Mouse (Mus musculus) A20 (cell line): ENCODE results near the gene Pold3.

Experiments
- DNase-seq: peaks from one replicate; pipeline ENCODE4 v3.0.0-alpha.2; 2011; ENCODE audit warnings: low read depth, low spot score

Pold3 gene

DNA sequence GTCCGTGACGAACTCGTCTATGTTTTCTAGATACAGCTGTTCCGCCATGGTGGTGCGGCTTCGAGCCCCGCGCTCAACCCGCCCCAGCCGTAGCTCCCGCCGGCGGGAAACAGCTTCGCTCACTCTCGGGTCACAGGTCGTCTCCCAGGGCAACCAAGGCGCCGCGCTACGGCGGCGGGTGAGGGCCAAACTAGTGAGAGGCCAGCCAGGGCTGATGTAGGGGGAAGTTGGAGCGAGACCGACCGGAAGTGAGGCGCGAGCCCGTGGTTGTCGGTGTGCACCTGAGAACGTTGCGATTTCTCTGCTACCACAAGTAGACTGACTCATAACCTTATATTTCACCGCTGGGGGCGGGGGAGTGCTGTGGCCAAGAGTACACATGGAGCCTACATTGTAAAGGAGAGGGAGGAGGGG lies at the start of gene Pold3:
TSS of gene Pold3 (minus strand) at position 190 of the 414 bp plus-strand sequence.
- peak; percentile 99 for DNase-seq

DNA sequence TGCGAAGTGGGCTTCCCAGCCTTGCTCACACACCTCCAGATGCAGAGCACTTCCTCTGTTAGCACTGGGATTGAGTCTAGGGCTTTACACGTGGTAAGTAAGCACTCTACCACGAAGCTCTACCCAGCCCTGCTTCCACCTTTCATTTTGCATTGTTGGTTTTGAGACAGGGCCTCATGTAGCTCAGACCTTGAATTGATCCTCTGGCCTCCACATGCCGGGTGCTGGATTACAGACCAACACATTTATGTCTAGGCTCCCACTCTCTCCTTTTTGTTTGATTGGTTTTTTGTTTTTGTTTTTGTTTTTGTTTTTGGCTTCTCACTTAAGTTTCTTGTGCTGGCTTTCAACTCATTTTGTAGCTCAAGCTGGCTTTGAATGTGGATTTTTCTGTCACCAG lies 49.4 kb upstream of the Pold3 start:
- no peak for DNase-seq

DNA sequence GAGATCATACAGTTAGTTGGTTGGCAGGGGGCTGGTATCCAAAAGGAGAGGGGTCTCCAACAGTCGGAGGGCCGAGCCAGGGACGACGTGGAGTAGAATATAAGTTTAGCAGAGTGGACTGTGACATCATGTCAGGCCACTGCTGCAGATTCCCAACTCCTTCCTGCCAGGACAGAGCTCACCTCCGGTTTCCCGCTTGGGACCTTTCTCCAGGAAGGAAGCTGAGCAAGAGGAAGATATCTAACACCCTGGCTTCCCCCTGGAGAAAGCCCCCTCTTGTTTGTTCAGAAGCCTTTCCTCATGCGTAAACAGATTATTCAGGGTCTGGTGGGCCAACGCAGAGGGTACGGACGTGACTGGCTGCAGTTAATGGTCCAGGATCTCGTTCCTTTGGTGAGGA lies 47.3 kb upstream of the Pold3 start:
- DNase-seq: no peak

DNA sequence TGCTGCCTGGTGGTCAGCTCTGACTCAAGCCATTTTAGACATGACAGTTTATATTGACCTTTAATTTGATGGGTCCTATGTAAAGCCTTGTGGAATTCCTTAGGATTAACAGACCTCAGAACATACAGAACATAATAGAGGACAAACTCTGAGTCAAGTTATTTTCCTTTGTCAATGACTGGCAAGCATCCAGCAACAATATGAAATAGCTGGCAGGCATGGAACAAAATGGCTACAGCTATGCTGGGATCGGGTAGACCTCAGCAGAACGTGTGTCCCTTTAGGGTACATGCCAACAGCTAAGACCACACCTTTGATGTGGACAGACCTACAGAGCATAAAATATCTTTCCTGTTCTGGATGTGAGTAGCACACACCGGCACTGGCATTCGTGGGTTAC lies 42.1 kb upstream of the Pold3 start:
- DNase-seq: no peak

DNA sequence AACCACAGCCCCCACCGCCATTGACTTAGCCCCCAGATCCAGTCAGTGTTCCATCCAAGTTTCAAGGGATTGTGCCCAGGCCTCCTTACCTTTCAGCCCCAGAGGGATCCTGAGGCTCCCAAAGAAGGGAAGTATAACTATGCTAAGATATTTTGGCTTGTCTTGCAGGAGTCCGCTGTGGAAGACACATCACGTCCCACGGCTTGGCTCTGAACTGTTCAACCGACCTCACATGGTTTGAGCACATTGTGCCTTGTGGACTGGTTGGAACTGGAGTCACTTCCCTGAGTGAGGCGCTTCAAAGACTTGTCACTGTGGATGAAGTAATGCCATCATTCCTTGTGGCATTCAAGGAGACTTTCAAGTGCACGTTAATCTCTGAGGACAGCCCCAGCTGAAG lies 38.6 kb upstream of the Pold3 start:
- no peak for DNase-seq

DNA sequence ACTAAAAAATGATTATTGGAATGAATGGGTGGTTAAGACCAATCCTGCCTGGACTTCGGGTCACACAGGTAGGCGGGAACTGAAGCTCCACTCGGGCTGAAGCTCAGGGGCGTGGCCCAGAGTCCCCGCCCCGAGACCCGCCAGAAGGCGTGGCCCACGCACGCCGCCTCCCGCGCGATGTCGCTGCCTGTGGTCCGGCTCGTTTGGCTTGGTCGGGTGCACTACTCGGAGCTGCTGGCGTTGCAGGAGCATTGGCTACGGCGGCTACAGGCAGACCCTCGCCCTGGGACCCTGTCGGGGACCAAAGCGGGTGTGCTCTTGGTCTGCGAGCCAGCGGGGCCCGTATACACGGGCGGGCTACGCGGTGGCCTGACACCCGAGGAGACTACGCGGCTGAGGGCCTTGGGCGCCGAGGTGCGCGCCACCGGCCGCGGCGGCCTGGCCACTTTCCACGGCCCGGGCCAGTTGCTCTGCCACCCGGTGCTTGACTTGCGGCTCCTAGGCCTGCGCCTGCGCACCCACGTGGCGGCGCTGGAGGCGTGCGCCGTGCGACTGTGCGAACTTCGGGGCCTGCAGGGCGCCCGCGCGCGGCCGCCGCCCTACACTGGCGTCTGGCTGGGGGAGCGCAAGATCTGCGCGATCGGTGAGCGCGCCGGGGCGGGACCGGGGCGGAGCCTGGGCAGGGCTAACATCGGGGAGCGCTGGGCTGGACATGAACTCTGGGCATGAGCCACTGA lies 37.9 kb upstream of the Pold3 start, which contains the start of gene Lipt2:
TSS of gene Lipt2 (plus strand) at position 173 of the 737 bp plus-strand sequence.
- peak; percentile 93 for DNase-seq

DNA sequence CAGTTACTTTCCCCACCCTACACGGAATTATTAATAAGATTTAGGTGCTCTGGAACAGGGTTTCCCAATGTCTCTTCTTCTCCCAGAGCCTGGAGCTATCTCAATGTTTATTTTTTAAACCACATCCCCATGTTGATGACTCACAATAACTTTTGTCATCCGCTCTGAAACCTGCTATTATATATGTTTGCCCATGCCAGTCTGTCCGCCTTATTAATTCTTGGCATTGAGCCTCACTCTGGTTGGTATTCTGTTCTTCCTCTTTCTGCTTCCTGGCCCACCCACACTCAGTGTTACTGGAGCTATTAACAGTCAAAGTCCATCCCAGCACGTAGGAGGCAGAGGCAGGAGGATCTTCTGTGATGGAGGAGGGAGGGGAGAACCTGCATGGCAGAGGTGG lies 36.3 kb upstream of the Pold3 start:
- DNase-seq: no peak

DNA sequence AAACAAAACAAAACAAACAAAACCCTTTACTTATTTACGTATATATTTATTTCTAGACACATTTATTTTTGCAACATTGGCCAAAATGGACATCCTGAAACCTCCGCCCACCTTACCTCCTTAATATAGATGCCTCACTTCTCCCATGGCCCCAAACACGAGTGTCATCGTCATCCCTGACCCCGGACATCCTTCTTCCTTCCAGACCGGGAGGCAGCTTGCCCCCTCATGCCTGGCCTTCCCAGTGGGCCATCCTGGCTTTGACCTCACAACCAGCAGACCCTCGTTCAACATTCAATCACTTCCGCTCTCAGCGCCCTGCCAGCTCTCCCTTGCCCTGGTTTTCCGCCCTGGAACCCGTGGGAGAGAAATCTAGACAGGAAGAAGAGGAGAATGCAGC lies 29.3 kb upstream of the Pold3 start:
- DNase-seq: no peak

DNA sequence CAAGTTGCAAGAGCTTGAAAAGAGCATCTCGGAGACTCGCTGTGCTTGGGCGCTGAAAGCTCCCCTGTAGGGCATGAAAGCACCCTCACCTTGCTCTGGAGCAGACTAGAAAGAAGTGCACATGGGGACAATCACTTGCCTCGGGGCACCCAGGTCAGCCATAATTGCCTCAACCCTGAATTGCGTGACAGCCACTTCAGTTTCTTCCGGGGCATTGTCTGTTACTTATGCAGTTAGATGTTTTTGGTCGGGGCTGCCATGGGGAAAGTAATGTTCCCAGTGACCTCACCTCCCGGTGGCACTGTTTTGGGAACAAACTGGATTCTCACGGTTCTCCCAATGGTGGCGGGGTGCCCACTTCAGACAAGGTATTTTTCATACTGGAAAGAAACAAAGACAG lies 28.7 kb upstream of the Pold3 start:
- DNase-seq: no peak

DNA sequence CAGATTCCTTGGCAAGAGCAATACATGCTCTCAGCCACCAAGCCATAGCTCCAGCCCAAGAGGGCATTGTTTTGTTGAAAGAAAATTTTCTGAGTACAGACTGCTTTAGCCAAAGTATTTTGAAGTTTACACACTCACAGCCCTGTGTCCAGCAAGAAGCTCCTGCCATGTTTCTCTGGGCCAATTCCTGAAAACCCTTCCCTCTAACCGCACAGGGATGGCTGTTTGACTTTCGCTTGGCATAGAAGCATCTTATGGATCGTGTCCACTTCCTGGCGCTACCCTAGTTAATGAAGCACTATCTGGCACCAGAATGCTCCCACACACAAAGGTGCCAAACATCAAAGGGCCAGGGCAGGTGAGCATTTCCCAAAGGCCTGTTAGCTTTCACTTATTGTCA lies 27.2 kb upstream of the Pold3 start:
- no peak for DNase-seq

DNA sequence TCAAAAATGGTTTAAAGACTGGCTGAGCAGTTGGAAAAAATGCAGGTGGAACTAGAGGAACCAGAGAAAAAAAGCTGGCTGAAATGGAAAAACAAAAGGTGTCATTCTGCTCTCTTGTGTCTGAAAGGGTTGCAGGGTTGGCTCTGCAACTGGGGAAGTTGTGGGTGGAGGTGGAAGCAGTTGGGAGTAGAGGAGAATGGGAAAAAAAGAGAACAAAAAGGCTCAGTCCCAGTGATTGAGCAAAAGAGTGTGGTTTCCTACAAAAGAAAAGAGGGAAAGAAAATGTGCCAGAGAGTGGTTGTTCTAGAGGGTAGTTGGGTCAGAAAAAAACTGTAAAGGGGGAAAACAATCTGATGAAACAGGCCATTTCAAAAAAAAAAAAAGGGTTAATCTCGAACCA lies 19.2 kb upstream of the Pold3 start:
- DNase-seq: no peak

DNA sequence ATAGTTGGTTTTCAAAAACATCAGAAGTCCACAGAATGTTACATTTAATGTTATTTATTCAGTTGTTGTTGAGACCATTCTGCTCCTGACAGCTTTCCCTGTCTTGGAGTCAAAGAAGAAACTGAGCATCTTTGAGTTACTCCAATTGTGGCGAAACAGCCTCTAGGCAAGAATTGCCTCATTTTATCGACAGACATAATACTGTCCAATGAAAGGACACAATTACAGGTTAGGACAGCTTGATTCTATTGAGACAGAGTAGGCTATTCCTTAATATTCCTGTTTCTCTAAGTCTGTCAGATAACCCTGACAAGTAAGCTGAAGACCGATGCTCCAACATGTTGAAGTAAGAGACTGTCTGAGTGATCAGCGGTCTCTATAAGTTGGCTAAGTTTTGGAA lies 16.7 kb upstream of the Pold3 start:
- no peak for DNase-seq

DNA sequence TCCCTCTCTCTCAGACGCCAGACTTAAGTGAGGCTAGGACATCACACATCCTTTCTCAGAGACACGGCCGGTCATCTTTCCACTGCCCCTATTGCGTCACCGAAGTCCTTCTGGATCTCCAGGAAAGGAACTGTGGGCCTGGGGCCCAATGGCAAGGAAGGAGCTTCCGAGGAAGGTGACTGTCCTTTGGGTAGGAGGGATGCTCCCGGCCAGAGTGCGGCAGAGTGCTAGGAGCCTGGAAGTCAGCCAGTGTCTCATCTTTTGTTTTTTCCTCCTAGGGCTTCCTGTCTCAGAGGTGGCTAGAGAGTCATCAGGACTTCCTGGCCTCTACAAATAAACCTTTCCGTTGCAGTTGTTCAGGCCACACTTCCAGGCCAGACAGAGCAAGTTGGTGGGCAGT lies 15.7 kb upstream of the Pold3 start:
- DNase-seq: no peak

DNA sequence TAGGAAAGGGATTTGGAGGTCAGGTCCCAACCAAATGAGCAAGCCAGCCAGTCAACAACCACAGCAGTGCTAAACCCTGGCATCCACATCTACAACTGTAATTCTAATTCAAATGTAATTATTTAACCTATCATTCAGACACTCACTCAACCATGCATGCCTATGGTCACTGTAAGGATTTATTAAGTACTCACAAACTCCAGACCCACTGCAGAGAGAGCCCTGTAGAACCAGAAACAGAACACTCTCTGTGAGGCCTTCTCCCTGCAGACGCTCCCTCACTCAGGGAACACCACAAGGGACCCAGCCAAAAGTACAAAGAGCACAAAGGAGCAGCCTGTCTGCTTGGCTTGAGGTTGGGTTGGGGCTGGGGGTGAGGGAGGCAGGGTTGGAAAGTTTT lies 11.0 kb upstream of the Pold3 start:
- no peak for DNase-seq

DNA sequence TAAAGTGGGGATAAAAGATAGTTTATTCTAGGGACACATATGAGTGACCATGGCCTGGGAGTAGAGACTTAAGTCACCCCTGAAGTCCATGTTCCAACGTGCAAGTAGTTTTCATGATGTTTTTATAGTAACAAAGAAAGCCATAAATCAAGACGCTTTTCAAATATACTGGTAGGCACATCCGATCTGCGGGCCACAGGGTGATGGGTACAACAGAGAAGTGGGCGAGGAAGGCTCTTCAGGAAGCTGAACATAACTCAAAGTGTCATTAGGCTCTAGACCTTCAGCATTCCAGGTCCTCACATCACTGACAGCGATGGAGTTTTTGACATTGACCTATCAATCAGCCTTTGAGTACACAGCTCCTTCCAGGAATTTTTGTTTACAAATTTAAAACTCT lies 9.2 kb upstream of the Pold3 start:
- no peak for DNase-seq

DNA sequence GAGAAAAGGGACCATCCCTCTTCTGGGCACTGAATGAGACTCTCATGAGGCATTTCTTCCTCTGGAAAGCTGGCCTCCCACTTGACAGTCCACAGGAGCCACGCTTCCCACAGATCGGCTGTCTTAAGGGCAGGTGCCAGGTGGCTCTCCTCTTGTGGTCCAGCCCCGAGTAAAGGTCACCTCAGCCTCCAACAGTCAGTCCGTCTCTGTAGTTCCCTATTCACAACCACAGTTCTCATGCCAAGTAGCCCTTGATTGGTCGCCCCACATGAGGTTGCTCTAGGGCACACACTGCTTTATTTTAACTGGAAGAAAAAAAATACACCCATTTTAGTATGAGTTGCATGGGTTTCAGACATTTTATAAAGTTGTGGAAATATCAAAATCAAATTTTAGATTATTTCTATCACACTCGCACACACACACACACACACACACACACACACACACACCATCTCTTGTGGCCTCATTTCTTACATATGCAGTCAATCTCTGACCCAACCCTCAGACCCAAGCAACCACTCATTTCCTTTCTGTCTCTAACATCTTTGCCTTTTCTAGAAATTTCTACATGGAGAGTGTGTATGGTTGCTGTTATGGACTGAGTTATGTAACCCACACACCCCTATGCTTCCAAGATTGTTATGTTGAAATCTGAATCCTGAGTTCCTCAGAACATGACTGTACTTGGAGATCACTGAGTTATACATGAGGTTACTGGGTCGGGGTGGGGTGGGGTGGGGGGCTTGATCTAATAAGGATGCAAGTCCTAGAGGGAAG lies 7.1 kb upstream of the Pold3 start:
- no peak for DNase-seq

DNA sequence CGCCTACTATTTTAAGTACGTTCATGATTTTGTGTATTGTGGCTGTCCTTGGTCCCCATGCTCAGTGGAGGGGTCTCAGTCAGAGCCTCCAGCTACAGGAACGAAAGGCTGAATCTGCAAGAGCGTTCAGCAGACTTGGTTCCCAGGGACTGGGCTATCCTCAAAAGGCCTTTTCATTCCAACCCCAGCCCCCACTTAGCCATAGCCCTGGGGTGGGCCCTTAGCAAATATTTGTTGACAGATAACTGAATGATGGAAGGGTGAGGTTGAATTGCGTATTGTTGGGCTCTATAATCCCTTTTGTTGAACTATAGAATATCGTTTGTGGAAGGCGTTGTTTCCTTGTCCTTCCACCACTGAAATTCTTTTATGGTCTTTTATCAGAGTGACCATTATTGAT lies 5.1 kb upstream of the Pold3 start:
- no peak for DNase-seq

DNA sequence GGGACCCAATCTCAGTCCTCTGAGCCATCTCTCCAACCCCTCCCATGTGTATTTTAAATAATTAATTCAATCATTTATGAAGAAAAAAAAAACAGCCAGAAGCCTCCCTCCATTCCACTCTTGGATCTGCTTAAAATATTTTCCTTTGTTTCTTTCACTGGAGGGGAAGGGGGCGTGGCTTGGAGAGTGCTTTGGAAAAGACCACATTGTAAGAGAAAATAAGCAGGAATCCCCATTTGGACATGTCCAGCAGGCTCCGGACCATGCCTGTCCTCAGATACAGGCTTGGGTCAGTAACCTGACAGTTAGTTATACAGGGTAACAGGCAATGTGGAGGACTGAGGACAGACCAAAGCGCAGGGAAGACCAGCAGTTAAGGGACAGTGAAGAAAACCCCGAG lies 3.8 kb upstream of the Pold3 start:
- DNase-seq: no peak

DNA sequence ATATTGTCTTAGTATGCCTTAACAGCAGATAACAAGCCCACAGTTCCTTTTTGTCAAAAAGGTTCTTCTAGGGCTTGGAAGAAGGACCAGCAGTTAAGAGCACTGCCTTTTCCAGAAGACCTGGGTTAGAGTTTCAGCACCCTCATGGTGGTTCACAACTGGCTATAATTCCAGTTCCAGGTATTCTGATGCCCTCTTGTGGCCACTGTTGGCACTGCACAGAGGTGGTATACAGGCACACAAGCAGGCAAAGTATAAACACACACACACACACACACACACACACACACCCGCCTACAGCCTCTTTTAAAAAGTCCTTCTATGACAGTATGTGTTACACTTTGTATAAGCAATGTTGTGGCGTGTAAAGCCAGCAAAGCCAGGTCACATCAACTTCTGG lies 2.8 kb upstream of the Pold3 start:
- DNase-seq: peak; percentile 65

DNA sequence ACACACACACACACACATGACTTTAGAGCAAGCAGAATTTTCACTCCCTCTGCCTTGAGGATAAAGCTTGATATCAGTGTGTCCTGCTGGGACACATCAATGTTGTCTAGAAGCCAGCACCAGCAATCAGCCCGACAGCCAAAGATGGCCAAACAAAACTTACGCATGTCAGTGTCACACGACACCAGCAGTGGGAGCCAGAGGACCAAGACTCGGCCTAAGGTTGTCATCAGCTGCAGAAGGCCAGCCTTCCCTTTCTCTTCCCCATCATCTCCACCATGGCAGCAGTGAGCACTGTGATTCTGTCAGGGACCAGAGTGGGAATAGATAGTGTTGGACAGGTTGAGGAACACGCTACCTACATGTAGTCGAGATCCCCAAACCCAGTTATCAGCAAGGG lies 2.1 kb upstream of the Pold3 start:
- peak; percentile 71 for DNase-seq

DNA sequence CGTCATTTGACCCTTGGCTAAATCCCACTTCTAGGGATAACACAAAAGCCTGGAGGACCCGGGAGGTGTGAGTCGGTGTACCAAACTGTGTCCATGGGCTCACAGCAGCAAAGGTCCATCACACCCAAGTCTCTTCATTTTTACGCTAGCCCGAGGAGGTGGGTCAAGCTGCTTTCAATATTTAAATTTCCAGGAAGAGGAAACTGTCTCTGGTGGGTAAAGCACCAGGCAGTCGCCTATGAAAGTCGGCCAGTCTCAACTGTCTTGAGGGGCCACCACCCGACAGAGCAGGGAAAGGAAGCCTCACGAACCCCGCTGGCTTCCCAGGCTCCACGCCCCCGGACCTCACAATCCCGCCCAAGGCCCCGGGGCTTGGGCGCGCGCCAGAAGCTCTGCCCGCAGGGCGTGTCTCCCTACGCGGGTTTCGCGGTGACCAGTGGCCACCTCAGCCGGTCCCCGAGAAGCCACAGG lies 539 bp downstream of the Pold3 start:
- DNase-seq: peak; percentile 83

DNA sequence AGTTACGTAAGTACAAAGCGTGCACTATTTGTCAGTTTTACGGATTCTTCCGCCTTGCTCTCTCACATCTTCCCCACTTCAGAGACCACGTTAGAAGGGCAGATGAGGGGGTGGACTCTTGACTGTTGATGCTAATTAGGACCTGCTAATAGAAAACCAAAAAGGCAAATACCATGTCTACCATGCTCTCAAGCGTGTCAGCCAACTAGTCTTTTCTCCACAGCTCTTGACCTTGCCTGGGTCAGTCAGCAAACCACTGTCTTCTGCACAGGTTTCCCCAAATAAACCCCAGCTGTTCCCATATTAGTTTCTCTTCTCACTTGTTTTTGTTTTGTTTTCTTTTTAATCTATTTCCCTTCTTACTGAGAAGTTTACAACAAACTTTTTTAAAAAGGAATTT lies 7.1 kb downstream of the Pold3 start:
- peak; percentile 72 for DNase-seq

DNA sequence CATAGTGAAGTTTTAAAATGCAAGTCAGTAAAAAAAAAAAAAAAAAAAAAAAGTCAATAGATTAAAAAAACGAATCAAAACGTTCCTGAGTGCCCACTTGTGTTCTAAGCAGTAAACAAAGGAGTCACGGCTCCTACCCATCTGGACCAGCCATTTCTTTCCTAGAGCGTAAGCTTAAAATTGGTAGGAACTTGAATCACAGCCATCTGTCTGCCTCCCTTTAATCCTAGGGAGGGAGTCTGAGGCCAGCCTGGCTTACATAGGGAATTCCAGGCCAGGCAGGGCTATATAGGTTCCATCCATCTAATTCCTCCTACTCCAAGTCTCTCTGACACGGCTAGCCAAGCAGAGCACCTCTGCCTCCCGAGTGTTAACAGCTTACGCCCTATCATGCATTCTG lies 7.5 kb downstream of the Pold3 start:
- DNase-seq: no peak
